Mouse (Mus musculus) small intestine, adult 10 weeks (tissue): ENCODE results near the gene Phldb2. TPM values are rescaled to one million over a fixed set of nuclear protein-coding genes. Genes with fewer than 3 reads are reported as not detected.

Source experiments
- polyA plus RNA-seq: library from polyadenylated mRNA; stranded (reverse); fragments of 350-450 nt; fragmentation: Illumina TruSeq; extraction: RNeasy Lipid Tissue Mini Kit (QIAGEN cat#74804); gene quantifications from one replicate; pipeline ENCODE4 v1.2.3, GENCODE M21; 2014; ENCODE audit warnings: low replicate concordance

The Phldb2 gene
- polyA plus RNA-seq: 15.1 TPM

DNA sequence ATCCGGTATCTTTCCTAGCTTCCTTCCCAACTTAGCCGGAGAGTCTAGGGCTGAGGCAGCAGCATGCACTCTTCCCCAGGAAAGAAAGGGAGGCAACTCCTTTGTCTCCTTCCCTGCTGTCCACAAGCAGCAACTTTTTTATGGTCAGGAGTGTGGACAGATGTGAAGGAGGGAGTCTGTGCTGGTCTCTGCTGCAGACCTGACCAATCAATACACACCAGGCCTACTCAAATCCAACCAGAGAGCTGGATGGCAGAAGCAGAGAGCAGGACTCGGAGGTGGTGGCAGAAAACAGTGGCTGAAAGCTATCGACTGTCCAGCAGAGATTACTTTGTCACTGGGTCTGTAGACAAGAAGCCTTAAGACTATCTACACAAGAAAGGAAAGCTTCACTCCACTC lies at the start of gene Phldb2:
TSS of gene Phldb2 (minus strand) at position 205 of the 400 bp plus-strand sequence.

GRCm38 (mm10) chr16:45742615-45743476 lies 210.6 kb downstream of the Phldb2 start, which contains the start of gene Abhd10:
Abhd10 (minus strand) TSS chr16:45742955.

GRCm38 (mm10) chr16:45724061-45724741 lies 229.2 kb downstream of the Phldb2 start, which contains the start of gene Tagln3:
Tagln3 (minus strand) TSS chr16:45724608.

Other genes with a start within 250 kb of the Phldb2 start
- gene Tagln3, start 229.0 kb downstream of the Phldb2 start, polyA plus RNA-seq: not detected
- gene Abhd10, start 210.6 kb downstream of the Phldb2 start, polyA plus RNA-seq: 16.4 TPM
- 19.9 TPM for gene Plcxd2, start 56.6 kb upstream of the Phldb2 start, polyA plus RNA-seq
- gene Cd96, start 166.7 kb upstream of the Phldb2 start, polyA plus RNA-seq: 11.2 TPM
- gene Gm4737, start 201.5 kb upstream of the Phldb2 start, polyA plus RNA-seq: 9.0 TPM